16 mouse cellular contexts compared by ENCODE assay signal in the genomic region with DNA sequence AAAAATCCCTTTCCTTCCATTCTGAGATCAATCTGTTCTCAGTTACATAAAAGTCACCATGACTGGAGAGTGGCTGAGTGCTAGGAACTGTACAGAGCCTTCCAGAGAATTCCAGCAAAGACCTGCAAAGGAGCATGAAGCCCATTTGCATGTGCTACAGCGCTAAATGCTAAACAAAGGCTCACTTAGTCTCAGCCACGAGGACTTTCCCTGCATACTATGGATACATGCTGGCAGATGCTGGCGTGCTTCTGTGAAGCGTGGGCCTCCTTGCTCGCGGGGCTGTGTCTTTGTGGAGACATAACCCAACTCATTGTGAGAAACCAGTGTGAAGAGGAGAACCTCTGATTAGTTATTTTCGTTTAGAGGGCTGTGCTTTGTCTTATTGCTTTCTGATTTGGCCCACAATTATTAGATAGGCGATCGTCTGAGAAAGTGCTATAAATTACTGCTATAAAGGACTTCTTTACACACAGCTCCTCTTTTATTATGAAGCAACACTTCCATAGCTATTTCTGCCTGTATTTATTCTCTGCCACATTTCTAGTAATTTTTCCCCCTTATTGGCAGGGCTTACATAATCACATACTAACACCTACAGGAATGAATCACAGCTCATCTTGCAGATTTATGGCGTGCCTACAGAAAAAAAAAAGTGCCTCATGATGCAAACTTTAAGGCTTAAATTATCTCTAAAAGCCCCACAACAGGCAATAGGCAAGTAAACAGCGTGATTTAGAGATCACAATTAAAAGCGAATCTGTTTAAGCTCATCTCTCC. TPM values are rescaled to one million over a fixed set of nuclear protein-coding genes. Genes with fewer than 3 reads are reported as not detected.
DNase-seq lines count a peak whose midpoint lies in the region; ATAC-seq and TF ChIP-seq lines count a peak whose summit lies in the region.
"Had no signal": no experiment of that assay in that cellular context is flagged by ENCODE, and none has a peak within 500 bp of the region (broad histone marks: within the 10 kb centered on the region; RNA-seq: fewer than 3 reads in every experiment).

No protein-coding gene starts in this region.

- no peaks in the 10 kb centered on the region for H3K4me1 ChIP-seq in midbrain, postnatal 0 days (ENCODE audit: insufficient read depth, low read length)
- H3K4me1 ChIP-seq in midbrain, embryonic 15.5 days, result no peaks in the 10 kb centered on the region
- H3K4me1 ChIP-seq: embryonic facial prominence, embryonic 13.5 days; limb, embryonic 12.5 days had no signal

- no peaks in the 10 kb centered on the region for H3K36me3 ChIP-seq in midbrain, postnatal 0 days (ENCODE audit: insufficient read depth, low read length)
- H3K36me3 ChIP-seq in midbrain, embryonic 15.5 days (replicated peaks), result no peaks in the 10 kb centered on the region
- H3K36me3 ChIP-seq: embryonic facial prominence, embryonic 13.5 days; limb, embryonic 12.5 days had no signal

- H3K9ac ChIP-seq in midbrain, postnatal 0 days (replicated peaks; ENCODE audit: low read length, poor library complexity, severe bottlenecking), result no peak overlapping the region
- no peak overlapping the region for H3K9ac ChIP-seq in midbrain, embryonic 15.5 days
- H3K9ac ChIP-seq: embryonic facial prominence, embryonic 13.5 days; limb, embryonic 12.5 days had no signal

- no peaks in the 10 kb centered on the region for H3K9me3 ChIP-seq in midbrain, postnatal 0 days (ENCODE audit: low read length)
- no peaks in the 10 kb centered on the region for H3K9me3 ChIP-seq in midbrain, embryonic 15.5 days
- H3K9me3 ChIP-seq: embryonic facial prominence, embryonic 13.5 days; limb, embryonic 12.5 days had no signal

- no peak for TF ChIP-seq CTCF in midbrain, postnatal 0 days (IDR thresholded peaks at IDR 0.05)

- 67% methylated on average over 12 of the region's 12 CpGs for WGBS in midbrain, postnatal 0 days
- 71% methylated on average over 12 of the region's 12 CpGs for WGBS in midbrain, embryonic 15.5 days

- no peak for ATAC-seq in midbrain, postnatal 0 days (ENCODE audit: low FRiP score)
- ATAC-seq in midbrain, embryonic 15.5 days (replicated peaks), result no peak
- ATAC-seq: intestine, postnatal 0 days had no signal

- H3K4me3 ChIP-seq in midbrain, postnatal 0 days (ENCODE audit: low read depth, low read length), result no peak overlapping the region
- H3K4me3 ChIP-seq in midbrain, embryonic 15.5 days, result no peak overlapping the region
- H3K4me3 ChIP-seq: embryonic facial prominence, embryonic 13.5 days; limb, embryonic 12.5 days had no signal

- no peak overlapping the region for H3K27ac ChIP-seq in midbrain, postnatal 0 days (ENCODE audit: low read depth, low read length)
- H3K27ac ChIP-seq in midbrain, embryonic 15.5 days, result no peak overlapping the region
- H3K27ac ChIP-seq: embryonic facial prominence, embryonic 13.5 days; limb, embryonic 12.5 days had no signal

- H3K4me2 ChIP-seq in midbrain, postnatal 0 days (ENCODE audit: low read depth, low read length, poor library complexity, severe bottlenecking), result no peak overlapping the region
- H3K4me2 ChIP-seq in midbrain, embryonic 15.5 days, result no peak overlapping the region
- H3K4me2 ChIP-seq: embryonic facial prominence, embryonic 13.5 days; limb, embryonic 12.5 days had no signal

- no peaks in the 10 kb centered on the region for H3K27me3 ChIP-seq in midbrain, postnatal 0 days (ENCODE audit: insufficient read depth, low read length)
- no peaks in the 10 kb centered on the region for H3K27me3 ChIP-seq in midbrain, embryonic 15.5 days (replicated peaks)
- H3K27me3 ChIP-seq: embryonic facial prominence, embryonic 13.5 days; limb, embryonic 12.5 days had no signal

- peak; percentile 28 for DNase-seq in midbrain, postnatal 0 days (ENCODE audit: low spot score)
- peak; percentile 58 for DNase-seq in layer of hippocampus, adult 11-12 months (ENCODE audit: low spot score)
- peak; percentile 82 to 86 for DNase-seq in left cerebral cortex, adult 9 months (ENCODE audit: low spot score in 2 of 2)
- DNase-seq in right cerebral cortex, postnatal 4 days, result peak; percentile 27
- no peak for DNase-seq in kidney, adult 8-10 months
- DNase-seq in heart, postnatal 4 days, result no peak
- DNase-seq in ovary, postnatal 14 days (ENCODE audit: low spot score), result no peak
- DNase-seq: adrenal gland, postnatal 14 days; cerebellum, adult 8-10 months; heart, postnatal 10 days; lung, adult 18-20 months; retina, postnatal 1 day had no signal

RNA-seq across cellular contexts. Expression of gene Mtpn, which starts 58.9 kb away (rescaled TPM):
- total RNA-seq in midbrain, postnatal 0 days (2014; rRNA removed), result 188 and 228 TPM in 2 replicates
- 192 and 214 TPM in 2 replicates for polyA plus RNA-seq in midbrain, postnatal 0 days (2015; fragmentation: Nextera tagmentation; extraction: Ambion mirVana)
- 207 and 212 TPM in 2 replicates for polyA plus RNA-seq in midbrain, embryonic 15.5 days (2015; fragmentation: Nextera tagmentation; extraction: Ambion mirVana)
- total RNA-seq in heart, postnatal 4 days (2021), result 10 to 100 TPM; 80.0 to 83.2 TPM

Comparison
In these comparisons a context has a peak if more than half of its experiments do, and no peak if none do; other contexts are left out.
1. DNase-seq: peak in midbrain, postnatal 0 days (single experiment), layer of hippocampus, adult 11-12 months (single experiment), left cerebral cortex, adult 9 months (2 of 2) and right cerebral cortex, postnatal 4 days (single experiment); none in kidney, adult 8-10 months (0 of 2), heart, postnatal 4 days (single experiment) and ovary, postnatal 14 days (single experiment).